Mouse (Mus musculus): Measurements from ENCODE around the gene Gabra6. TPM values are rescaled to one million over a fixed set of nuclear protein-coding genes. Genes with fewer than 3 reads are reported as not detected.

Gabra6 gene
- total and polyA plus RNA-seq, 2 experiments from 2014 or later = not detected

DNA sequence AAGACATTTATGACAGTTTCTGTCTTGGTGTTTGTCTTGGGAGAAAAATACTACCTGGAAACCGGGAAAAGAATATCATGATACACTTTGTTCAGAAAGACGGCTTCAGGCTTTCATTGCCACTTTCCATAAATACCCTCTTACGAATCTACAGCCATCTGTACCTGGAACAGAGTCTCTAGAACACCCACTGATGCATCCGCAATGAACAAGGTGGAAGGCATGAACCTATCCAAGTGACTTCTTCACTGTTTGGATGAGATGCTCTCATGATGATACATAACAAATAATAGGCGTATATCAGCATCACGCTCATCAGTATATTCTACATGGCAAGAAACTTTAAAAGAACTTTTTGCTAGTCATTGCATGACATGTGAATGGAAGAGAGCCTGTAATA is 1.8 kb downstream of the Gabra6 start:
- Histone ChIP-seq H3K27me3 (ENCODE audit: control insufficient read depth, insufficient read depth, low read length) (no peaks in the 10 kb centered on the region), H3K36me3 (replicated peaks; ENCODE audit: control insufficient read depth, insufficient read depth, low read length) (no peaks in the 10 kb centered on the region), H3K9ac (replicated peaks; ENCODE audit: low read depth, low read length) (no peak overlapping the region), H3K27ac (ENCODE audit: low read depth) (no peak overlapping the region), H3K4me1 (ENCODE audit: control insufficient read depth, insufficient read depth) (no peaks in the 10 kb centered on the region), H3K4me3 (ENCODE audit: low read depth, low read length) (no peak overlapping the region), H3K4me2 (ENCODE audit: low read depth, low read length) (no peak overlapping the region), H3K9me3 (replicated peaks; ENCODE audit: control insufficient read depth, low read length) (no peaks in the 10 kb centered on the region)
- 77% methylated on average over 6 of the region's 6 CpGs for WGBS
- no peak for TF ChIP-seq EP300 (IDR thresholded peaks at IDR 0.05; ENCODE audit: low read depth)
- TF ChIP-seq CTCF (IDR thresholded peaks at IDR 0.05; ENCODE audit: low read depth) = no peak
- no peak for ATAC-seq (ENCODE audit: insufficient read depth, low read depth)
- no peak for DNase-seq (ENCODE audit: low spot score)

DNA sequence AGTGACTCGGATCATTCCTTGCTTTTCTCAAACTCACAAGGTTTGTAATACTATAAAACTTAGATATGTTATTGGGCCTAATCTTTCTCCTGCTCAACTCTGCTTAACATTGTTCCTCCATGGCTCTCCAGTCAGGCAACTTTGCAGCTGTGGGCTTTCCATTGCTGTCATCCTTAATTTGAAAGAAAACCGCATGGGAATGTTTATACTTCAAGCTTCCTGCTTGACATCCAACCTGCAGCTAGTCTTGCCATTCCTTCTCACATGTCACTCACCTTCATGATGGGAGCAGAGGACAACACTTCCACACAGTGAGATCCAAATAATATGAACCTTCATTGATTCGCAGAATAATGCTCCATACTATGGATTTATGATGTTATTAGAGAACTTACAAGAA is 2.9 kb downstream of the Gabra6 start:
- Histone ChIP-seq H3K9me3 (replicated peaks; ENCODE audit: control insufficient read depth, low read length) (no peaks in the 10 kb centered on the region), H3K4me2 (ENCODE audit: low read depth, low read length) (no peak overlapping the region), H3K36me3 (replicated peaks; ENCODE audit: control insufficient read depth, insufficient read depth, low read length) (no peaks in the 10 kb centered on the region), H3K27ac (ENCODE audit: low read depth) (no peak overlapping the region), H3K4me3 (ENCODE audit: low read depth, low read length) (no peak overlapping the region), H3K4me1 (ENCODE audit: control insufficient read depth, insufficient read depth) (no peaks in the 10 kb centered on the region), H3K27me3 (ENCODE audit: control insufficient read depth, insufficient read depth, low read length) (no peaks in the 10 kb centered on the region), H3K9ac (replicated peaks; ENCODE audit: low read depth, low read length) (no peak overlapping the region)
- TF ChIP-seq EP300 (IDR thresholded peaks at IDR 0.05; ENCODE audit: low read depth) (no peak), CTCF (IDR thresholded peaks at IDR 0.05; ENCODE audit: low read depth) (no peak)
- 67% methylated on average over 3 of the region's 3 CpGs for WGBS
- ATAC-seq (ENCODE audit: insufficient read depth, low read depth) = no peak
- DNase-seq (ENCODE audit: low spot score) = no peak

DNA sequence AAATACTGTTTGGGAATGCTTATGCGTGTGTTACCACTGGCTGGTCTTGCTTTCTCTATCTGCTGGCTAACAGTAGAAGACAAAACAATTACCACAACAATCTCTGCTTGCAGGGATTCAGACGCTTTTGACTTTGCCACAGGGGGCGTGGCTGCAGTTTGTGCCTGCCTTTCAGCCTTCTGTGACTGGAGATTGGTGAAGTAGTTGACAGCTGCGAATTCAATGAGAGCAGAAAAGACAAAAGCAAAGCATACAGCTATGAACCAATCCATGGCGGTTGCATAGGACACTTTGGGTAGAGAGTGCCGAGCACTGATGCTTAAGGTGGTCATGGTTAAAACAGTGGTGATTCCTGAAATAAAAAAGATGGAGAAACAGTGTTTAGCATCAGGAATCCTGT is 6.0 kb downstream of the Gabra6 start:
- no peak for ATAC-seq (ENCODE audit: insufficient read depth, low read depth)
- 20% methylated on average over 6 of the region's 6 CpGs for WGBS
- Histone ChIP-seq H3K4me2 (ENCODE audit: low read depth, low read length) (no peak overlapping the region), H3K9me3 (replicated peaks; ENCODE audit: control insufficient read depth, low read length) (no peaks in the 10 kb centered on the region), H3K36me3 (replicated peaks; ENCODE audit: control insufficient read depth, insufficient read depth, low read length) (no peaks in the 10 kb centered on the region), H3K4me1 (ENCODE audit: control insufficient read depth, insufficient read depth) (no peaks in the 10 kb centered on the region), H3K9ac (replicated peaks; ENCODE audit: low read depth, low read length) (no peak overlapping the region), H3K27me3 (ENCODE audit: control insufficient read depth, insufficient read depth, low read length) (no peaks in the 10 kb centered on the region), H3K4me3 (ENCODE audit: low read depth, low read length) (no peak overlapping the region), H3K27ac (ENCODE audit: low read depth) (no peak overlapping the region)
- DNase-seq (ENCODE audit: low spot score) = no peak
- TF ChIP-seq CTCF (IDR thresholded peaks at IDR 0.05; ENCODE audit: low read depth) = no peak
- TF ChIP-seq EP300 (IDR thresholded peaks at IDR 0.05; ENCODE audit: low read depth) = no peak

DNA sequence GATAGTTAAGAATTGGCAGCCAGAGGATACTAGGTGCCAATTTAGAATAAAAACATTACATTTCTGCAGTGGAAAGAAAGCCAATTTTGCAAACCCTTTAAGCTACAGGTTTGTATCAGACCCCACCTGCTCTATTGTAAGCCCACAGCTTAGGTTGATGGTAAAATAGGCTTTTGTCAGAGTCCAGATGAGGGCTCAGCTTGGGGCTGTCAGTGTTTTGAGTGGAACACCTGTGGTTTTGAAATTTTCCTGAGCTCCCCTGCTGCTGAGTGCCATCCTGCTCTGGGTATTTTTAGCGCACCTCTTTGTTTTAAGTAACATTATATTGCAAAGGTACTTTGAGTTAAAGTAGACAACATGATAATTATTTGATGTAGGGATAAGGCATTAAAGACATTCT is 10.0 kb downstream of the Gabra6 start:
- H3K27ac ChIP-seq (ENCODE audit: low read depth) = no peak overlapping the region
- H3K27me3 ChIP-seq (ENCODE audit: control insufficient read depth, insufficient read depth, low read length) = no peaks in the 10 kb centered on the region
- no peaks in the 10 kb centered on the region for H3K36me3 ChIP-seq (replicated peaks; ENCODE audit: control insufficient read depth, insufficient read depth, low read length)
- TF ChIP-seq EP300 (IDR thresholded peaks at IDR 0.05; ENCODE audit: low read depth) (no peak), CTCF (IDR thresholded peaks at IDR 0.05; ENCODE audit: low read depth) (no peak)
- DNase-seq (ENCODE audit: low spot score) (no peak), ATAC-seq (ENCODE audit: insufficient read depth, low read depth) (no peak)
- H3K4me2 ChIP-seq (ENCODE audit: low read depth, low read length) = no peak overlapping the region
- no peaks in the 10 kb centered on the region for H3K9me3 ChIP-seq (replicated peaks; ENCODE audit: control insufficient read depth, low read length)
- H3K4me3 ChIP-seq (ENCODE audit: low read depth, low read length) = no peak overlapping the region
- no peak overlapping the region for H3K9ac ChIP-seq (replicated peaks; ENCODE audit: low read depth, low read length)
- no peaks in the 10 kb centered on the region for H3K4me1 ChIP-seq (ENCODE audit: control insufficient read depth, insufficient read depth)
- WGBS = 69% methylated on average over 1 of the region's 1 CpGs

DNA sequence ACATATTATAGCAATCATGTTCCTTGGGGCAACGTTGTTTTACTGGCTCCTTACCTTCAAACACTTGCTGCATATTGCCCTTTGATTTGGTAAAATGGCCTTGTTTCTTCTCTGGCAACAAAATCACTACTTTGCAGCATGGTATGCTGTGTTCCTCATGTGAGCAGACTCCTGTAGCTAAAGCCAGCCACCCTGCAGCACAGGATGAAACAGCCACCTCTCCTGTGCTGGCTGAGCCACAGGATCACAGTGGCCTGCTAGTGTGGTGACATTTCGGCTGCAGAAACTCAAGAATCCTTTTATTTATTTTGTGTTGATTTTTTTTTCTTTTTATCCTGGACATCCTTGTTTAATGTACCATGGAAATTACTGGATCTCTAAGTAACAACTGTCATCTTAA is 11.8 kb downstream of the Gabra6 start:
- 54% methylated on average over 2 of the region's 2 CpGs for WGBS

DNA sequence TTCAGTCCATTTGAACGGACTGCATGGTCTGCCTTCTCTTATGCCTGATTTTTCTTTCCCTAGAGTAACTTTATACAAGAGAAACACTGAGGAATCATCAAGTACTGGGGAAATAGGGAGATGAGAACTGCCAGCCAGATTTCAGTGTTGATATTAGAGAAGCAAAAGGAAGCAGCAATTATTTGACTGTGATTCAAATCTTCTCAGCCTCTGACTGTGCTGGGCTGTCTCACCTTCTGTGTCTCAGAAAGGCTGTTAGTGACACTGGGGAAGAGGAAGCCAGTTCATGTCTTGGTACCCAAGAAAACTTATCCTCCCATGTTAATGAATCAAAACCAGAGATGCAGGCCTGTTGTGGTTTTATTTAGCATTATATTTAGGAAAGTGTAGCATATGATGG is 14.8 kb downstream of the Gabra6 start:
- no peaks in the 10 kb centered on the region for H3K4me1 ChIP-seq (ENCODE audit: control insufficient read depth, insufficient read depth)

More for the DNA sequence above, 11.8 kb downstream of the Gabra6 start:
- no peak for ATAC-seq (ENCODE audit: insufficient read depth, low read depth)
- Histone ChIP-seq H3K9ac (replicated peaks; ENCODE audit: low read depth, low read length) (no peak overlapping the region), H3K27ac (ENCODE audit: low read depth) (no peak overlapping the region), H3K4me2 (ENCODE audit: low read depth, low read length) (no peak overlapping the region), H3K4me1 (ENCODE audit: control insufficient read depth, insufficient read depth) (no peaks in the 10 kb centered on the region), H3K4me3 (ENCODE audit: low read depth, low read length) (no peak overlapping the region), H3K9me3 (replicated peaks; ENCODE audit: control insufficient read depth, low read length) (no peaks in the 10 kb centered on the region), H3K27me3 (ENCODE audit: control insufficient read depth, insufficient read depth, low read length) (no peaks in the 10 kb centered on the region), H3K36me3 (replicated peaks; ENCODE audit: control insufficient read depth, insufficient read depth, low read length) (no peaks in the 10 kb centered on the region)
- TF ChIP-seq EP300 (IDR thresholded peaks at IDR 0.05; ENCODE audit: low read depth) = no peak
- no peak for DNase-seq (ENCODE audit: low spot score)

More for the DNA sequence above, 14.8 kb downstream of the Gabra6 start:
- Histone ChIP-seq H3K27ac (ENCODE audit: low read depth) (no peak overlapping the region), H3K4me2 (ENCODE audit: low read depth, low read length) (no peak overlapping the region), H3K27me3 (ENCODE audit: control insufficient read depth, insufficient read depth, low read length) (no peaks in the 10 kb centered on the region), H3K36me3 (replicated peaks; ENCODE audit: control insufficient read depth, insufficient read depth, low read length) (no peaks in the 10 kb centered on the region), H3K9ac (replicated peaks; ENCODE audit: low read depth, low read length) (no peak overlapping the region), H3K4me3 (ENCODE audit: low read depth, low read length) (no peak overlapping the region), H3K9me3 (replicated peaks; ENCODE audit: control insufficient read depth, low read length) (no peaks in the 10 kb centered on the region)
- no peak for TF ChIP-seq EP300 (IDR thresholded peaks at IDR 0.05; ENCODE audit: low read depth)
- TF ChIP-seq CTCF (IDR thresholded peaks at IDR 0.05; ENCODE audit: low read depth) = no peak
- ATAC-seq (ENCODE audit: insufficient read depth, low read depth) = no peak
- WGBS = 70% methylated on average over 1 of the region's 1 CpGs
- DNase-seq (ENCODE audit: low spot score) = no peak

Data from heart, postnatal 0 days (tissue).